Mouse (Mus musculus) testis, adult 2 months (tissue): ENCODE data around the gene Ddx10. TPM values are rescaled to one million over a fixed set of nuclear protein-coding genes. Genes with fewer than 3 reads are reported as not detected.

Experiments used
- H3K27ac ChIP-seq: fragments of 200-500 bp; 2 replicates; pipeline ENCODE4 v1.5.1; 2012; ENCODE audit warnings: low read depth, low read length; ENCODE audit not compliant: control insufficient read depth, insufficient read depth
- H3K27me3 ChIP-seq: fragments of 200-500 bp; 2 replicates; pipeline ENCODE4 v1.6.1; 2012; ENCODE audit warnings: mild to moderate bottlenecking, low read length, moderate library complexity; ENCODE audit not compliant: control insufficient read depth, insufficient read depth
- H3K36me3 ChIP-seq: fragments of 200-500 bp; 2 replicates; pipeline ENCODE4 v1.6.1; 2012; ENCODE audit warnings: mild to moderate bottlenecking, low read length; ENCODE audit not compliant: control insufficient read depth, insufficient read depth
- H3K4me1 ChIP-seq: fragments of 200-500 bp; 2 replicates; pipeline ENCODE4 v1.6.1; 2012; ENCODE audit warnings: low read length; ENCODE audit not compliant: control insufficient read depth, insufficient read depth
- H3K4me3 ChIP-seq: fragments of 200-500 bp; 2 replicates; pipeline ENCODE4 v1.5.1; 2012; ENCODE audit warnings: low read depth, mild to moderate bottlenecking, low read length, moderate library complexity, mixed read lengths; ENCODE audit not compliant: control insufficient read depth
- CTCF ChIP-seq: fragments of 200-500 bp; IDR thresholded peaks from 2 replicates; pipeline ENCODE4 v1.5.1; 2012; ENCODE audit warnings: low read depth, mild to moderate bottlenecking, inconsistent platforms, low read length, moderate library complexity; ENCODE audit not compliant: control insufficient read depth, insufficient read depth, insufficient replicate concordance
- POLR2A ChIP-seq: fragments of 200-500 bp; IDR thresholded peaks from 2 replicates; pipeline ENCODE4 v1.6.1; 2012; ENCODE audit warnings: low read depth, mild to moderate bottlenecking, inconsistent platforms, low read length, moderate library complexity; ENCODE audit not compliant: control insufficient read depth
- polyA plus RNA-seq: library from polyadenylated mRNA; depleted of rRNA; stranded (reverse); fragments of >200 nt; gene quantifications from 2 replicates; pipeline ENCODE4 v1.2.3, GENCODE M21; 2012

Gene Ddx10
- polyA plus RNA-seq, 1 experiment, result 4.5 TPM

- Histone ChIP-seq H3K27me3 (no peaks in the 10 kb centered on the region), H3K4me3 (no peak overlapping the region), H3K27ac (no peak overlapping the region), H3K4me1 (no peaks in the 10 kb centered on the region), H3K36me3 (no peaks in the 10 kb centered on the region)
- TF ChIP-seq CTCF, result no peak
- no peak for TF ChIP-seq POLR2A
Measured at GRCm38 (mm10) chr9:53095319-53096165, 152.3 kb downstream of the Ddx10 start.

GRCm38 (mm10) chr9:53094536-53094935 is 153.3 kb downstream of the Ddx10 start:
- Histone ChIP-seq H3K36me3 (no peaks in the 10 kb centered on the region), H3K4me1 (no peaks in the 10 kb centered on the region), H3K27ac (no peak overlapping the region), H3K27me3 (no peaks in the 10 kb centered on the region), H3K4me3 (no peak overlapping the region)
- TF ChIP-seq POLR2A, result no peak
- no peak for TF ChIP-seq CTCF

- no peak overlapping the region for H3K27ac ChIP-seq
- H3K4me1 ChIP-seq, result peaks cover 3% of the 10 kb centered on the region; the same call in 1 of the 2 replicates
- no peaks in the 10 kb centered on the region for H3K27me3 ChIP-seq
- no peak overlapping the region for H3K4me3 ChIP-seq
- H3K36me3 ChIP-seq, result no peaks in the 10 kb centered on the region
- TF ChIP-seq POLR2A (no peak), CTCF (no peak)
Measured at GRCm38 (mm10) chr9:53077626-53078025, 170.2 kb downstream of the Ddx10 start.

- H3K4me1 ChIP-seq, result peaks cover 6% of the 10 kb centered on the region
- no peaks in the 10 kb centered on the region for H3K27me3 ChIP-seq
- no peak overlapping the region for H3K27ac ChIP-seq
- no peaks in the 10 kb centered on the region for H3K36me3 ChIP-seq
- no peak for TF ChIP-seq POLR2A
- TF ChIP-seq CTCF, result no peak
- H3K4me3 ChIP-seq, result no peak overlapping the region
Measured at GRCm38 (mm10) chr9:53075931-53076330, 171.9 kb downstream of the Ddx10 start.

GRCm38 (mm10) chr9:53074443-53074842 is 173.4 kb downstream of the Ddx10 start:
- H3K4me3 ChIP-seq, result no peak overlapping the region
- H3K4me1 ChIP-seq, result peaks cover 12% of the 10 kb centered on the region
- H3K36me3 ChIP-seq, result no peaks in the 10 kb centered on the region
- no peak for TF ChIP-seq POLR2A
- no peak for TF ChIP-seq CTCF
- no peaks in the 10 kb centered on the region for H3K27me3 ChIP-seq
- H3K27ac ChIP-seq, result no peak overlapping the region

GRCm38 (mm10) chr9:53073576-53074112 is 174.2 kb downstream of the Ddx10 start:
- Histone ChIP-seq H3K27me3 (no peaks in the 10 kb centered on the region), H3K27ac (no peak overlapping the region), H3K36me3 (no peaks in the 10 kb centered on the region), H3K4me3 (no peak overlapping the region), H3K4me1 (peaks cover 12% of the 10 kb centered on the region)
- TF ChIP-seq CTCF (no peak), POLR2A (no peak)

- H3K4me1 ChIP-seq, result peaks cover 12% of the 10 kb centered on the region
- no peaks in the 10 kb centered on the region for H3K27me3 ChIP-seq
- no peaks in the 10 kb centered on the region for H3K36me3 ChIP-seq
- no peak overlapping the region for H3K27ac ChIP-seq
- no peak overlapping the region for H3K4me3 ChIP-seq
- TF ChIP-seq POLR2A (no peak), CTCF (0 out of 2 replicates have a peak, but pooled peaks have one; percentile 4)
Measured at GRCm38 (mm10) chr9:53072088-53072487, 175.8 kb downstream of the Ddx10 start.
